Mouse (Mus musculus) bone marrow macrophage, adult 2 months (primary cell): ENCODE data around the gene Usp13. TPM values are rescaled to one million over a fixed set of nuclear protein-coding genes. Genes with fewer than 3 reads are reported as not detected.

Source experiments
- H3K27ac ChIP-seq: 2 replicates; pipeline ENCODE4 v1.5.1; 2012; ENCODE audit warnings: low read depth, low read length; ENCODE audit not compliant: insufficient read depth
- H3K4me1 ChIP-seq: 2 replicates; pipeline ENCODE4 v1.6.1; 2012; ENCODE audit warnings: low read length; ENCODE audit not compliant: control insufficient read depth, insufficient read depth
- H3K4me3 ChIP-seq: 2 replicates; pipeline ENCODE4 v1.5.1; 2012; ENCODE audit warnings: mild to moderate bottlenecking, low read length, moderate library complexity; ENCODE audit not compliant: insufficient read depth
- CTCF ChIP-seq: IDR thresholded peaks from 2 replicates; pipeline ENCODE4 v1.5.1; 2012; ENCODE audit warnings: low read depth, mild to moderate bottlenecking, low read length, moderate library complexity
- POLR2A ChIP-seq: IDR thresholded peaks from 2 replicates; pipeline ENCODE4 v1.6.1; 2012; ENCODE audit warnings: mild to moderate bottlenecking, low read depth, low read length, borderline replicate concordance
- polyA plus RNA-seq: library from polyadenylated mRNA; stranded (reverse); fragments of >200 nt; gene quantifications from 2 replicates; pipeline ENCODE4 v1.2.4, GENCODE M21; 2012; ENCODE audit not compliant: missing spikeins, insufficient read depth, insufficient read length

The Usp13 gene
- polyA plus RNA-seq, result not detected in 2 replicates

- Histone ChIP-seq H3K4me3 (no peak within 1 kb of the TSS), H3K4me1 (no peaks in the 10 kb centered on the region), H3K27ac (no peak within 1 kb of the TSS)
- TF ChIP-seq POLR2A (no peak), CTCF (no peak)
These were observed at the start of gene Usp13 for GRCm38 (mm10) chr3:32817357-32818326. Gene Usp13, plus strand, starts transcription at chr3:32817546.

GRCm38 (mm10) chr3:32770781-32771180 lies 46.6 kb upstream of the Usp13 start:
- H3K27ac ChIP-seq, result no peak overlapping the region
- no peaks in the 10 kb centered on the region for H3K4me1 ChIP-seq
- no peak for TF ChIP-seq POLR2A
- no peak for TF ChIP-seq CTCF

DNA sequence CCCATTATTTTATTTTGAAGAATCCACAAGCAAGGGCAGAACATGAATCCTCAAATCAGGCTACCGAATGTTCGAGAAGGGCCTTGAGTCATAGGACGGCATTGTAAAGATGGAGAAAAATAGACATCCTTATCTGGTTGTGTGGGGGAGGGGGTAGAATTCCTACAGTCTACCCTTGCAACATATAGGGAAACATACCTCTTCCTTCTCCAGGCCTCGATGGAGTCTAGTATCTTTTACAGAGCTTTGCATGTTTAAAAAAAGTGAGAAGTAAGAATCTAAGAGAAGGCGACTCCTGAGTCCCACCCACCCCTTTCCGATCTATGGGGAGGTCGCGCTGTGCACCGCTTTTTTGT lies 367 bp upstream of the Usp13 start:
- H3K27ac ChIP-seq, result no peak overlapping the region
- TF ChIP-seq POLR2A, result no peak
- TF ChIP-seq CTCF, result no peak
- H3K4me1 ChIP-seq, result no peaks in the 10 kb centered on the region
- H3K4me3 ChIP-seq, result no peak overlapping the region

More at GRCm38 (mm10) chr3:32770781-32771180, 46.6 kb upstream of the Usp13 start:
- H3K4me3 ChIP-seq, result no peak overlapping the region

DNA sequence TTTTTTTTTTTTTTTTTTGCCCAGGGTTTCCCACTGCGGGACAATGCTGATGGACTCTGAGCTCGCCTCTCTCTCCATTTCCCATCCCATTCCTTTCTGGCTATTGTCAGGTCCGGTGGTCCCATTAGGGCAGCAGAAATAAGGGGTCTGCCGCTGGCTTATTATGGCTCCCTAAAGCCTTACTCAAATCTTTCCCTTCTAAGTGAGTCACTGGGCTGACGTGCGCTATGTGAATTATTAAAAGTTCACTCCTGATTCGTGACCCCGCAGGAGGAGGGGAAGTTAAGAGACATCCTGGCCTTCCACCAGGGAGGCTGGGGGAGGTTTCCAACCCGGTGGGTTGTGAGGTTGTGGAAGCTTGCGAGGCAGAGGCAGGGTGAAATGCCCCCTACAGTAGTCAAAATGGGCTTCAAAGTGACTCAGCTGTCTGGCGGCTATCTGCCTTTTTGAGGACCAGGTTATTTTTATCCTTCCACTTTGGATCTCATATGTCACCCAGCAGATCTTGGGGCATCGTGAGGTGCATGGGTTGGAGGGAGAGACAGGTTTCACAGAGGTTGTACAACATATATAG lies 1.1 kb downstream of the Usp13 start:
- H3K27ac ChIP-seq, result no peak overlapping the region

DNA sequence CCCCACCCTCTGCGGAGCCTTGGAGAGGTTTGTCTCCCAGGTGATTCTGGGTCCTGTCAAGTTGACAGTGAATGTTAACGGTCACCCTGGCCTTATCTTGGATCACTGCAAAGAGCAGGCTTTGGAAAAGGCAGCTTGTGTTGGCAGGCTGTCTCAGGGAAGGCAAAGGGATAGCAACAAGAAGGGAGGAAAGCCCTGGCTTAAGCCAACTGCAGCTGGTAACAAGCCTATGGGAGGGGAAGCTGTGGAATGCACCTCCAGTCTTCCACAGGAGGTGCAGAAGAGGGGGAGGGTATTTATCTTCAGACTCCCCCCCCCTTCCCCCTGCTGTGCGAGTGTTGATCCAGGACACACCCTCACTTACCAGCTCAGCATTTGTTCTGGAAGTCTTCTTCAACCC lies 5.3 kb downstream of the Usp13 start:
- no peaks in the 10 kb centered on the region for H3K4me1 ChIP-seq
- H3K4me3 ChIP-seq, result no peak overlapping the region
- TF ChIP-seq POLR2A (no peak), CTCF (no peak)
- H3K27ac ChIP-seq, result no peak overlapping the region

More for the DNA sequence above, 1.1 kb downstream of the Usp13 start:
- H3K4me1 ChIP-seq, result no peaks in the 10 kb centered on the region
- TF ChIP-seq POLR2A (no peak), CTCF (no peak)
- no peak overlapping the region for H3K4me3 ChIP-seq

DNA sequence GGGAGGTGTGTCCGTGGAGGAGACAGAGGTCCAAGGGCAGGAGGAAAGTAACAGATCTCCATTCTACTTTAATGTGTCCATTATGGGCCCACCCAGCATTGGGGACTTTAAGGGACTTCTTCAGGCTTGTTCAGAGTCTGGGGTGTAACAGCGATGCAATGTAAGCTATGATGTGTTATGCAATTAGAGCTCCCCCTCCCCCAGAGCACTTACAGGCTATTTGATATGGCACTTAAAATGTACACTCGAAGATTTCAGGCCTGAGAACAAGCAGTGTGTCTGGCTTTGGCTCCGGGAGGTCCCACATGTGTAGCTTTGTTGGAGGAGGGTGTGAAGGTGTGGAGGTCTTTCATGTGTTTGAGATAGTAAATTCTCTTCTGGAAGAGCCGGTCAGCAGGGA lies 7.6 kb downstream of the Usp13 start:
- Histone ChIP-seq H3K27ac (no peak overlapping the region), H3K4me1 (no peaks in the 10 kb centered on the region), H3K4me3 (no peak overlapping the region)
- TF ChIP-seq CTCF (no peak), POLR2A (no peak)

DNA sequence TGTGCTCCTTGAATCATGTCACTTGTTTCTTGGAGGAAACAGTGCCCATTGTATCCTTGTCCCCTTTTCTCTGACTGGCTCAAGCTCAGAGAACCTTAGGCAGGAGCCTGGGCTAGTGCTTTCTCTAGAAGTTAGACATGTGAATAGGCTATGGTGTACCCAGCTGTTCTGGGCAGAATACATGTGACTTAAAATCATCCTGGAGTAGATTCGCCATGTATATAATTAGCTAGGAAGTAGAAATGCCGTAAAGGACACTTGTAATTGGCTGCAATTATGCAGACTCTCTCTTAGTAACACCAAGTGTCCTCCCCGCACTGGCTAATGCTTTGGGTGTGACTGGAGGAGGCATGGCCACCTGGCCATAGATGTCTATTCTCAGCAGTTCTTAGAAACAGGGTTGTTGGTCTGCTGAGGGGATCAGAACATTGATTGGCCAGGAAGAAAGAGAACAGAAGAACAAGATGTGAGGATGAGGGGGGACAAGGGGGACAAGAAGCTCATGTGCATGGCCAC lies 8.7 kb downstream of the Usp13 start:
- Histone ChIP-seq H3K4me1 (no peaks in the 10 kb centered on the region), H3K4me3 (no peak overlapping the region), H3K27ac (no peak overlapping the region)
- TF ChIP-seq CTCF, result no peak
- no peak for TF ChIP-seq POLR2A

DNA sequence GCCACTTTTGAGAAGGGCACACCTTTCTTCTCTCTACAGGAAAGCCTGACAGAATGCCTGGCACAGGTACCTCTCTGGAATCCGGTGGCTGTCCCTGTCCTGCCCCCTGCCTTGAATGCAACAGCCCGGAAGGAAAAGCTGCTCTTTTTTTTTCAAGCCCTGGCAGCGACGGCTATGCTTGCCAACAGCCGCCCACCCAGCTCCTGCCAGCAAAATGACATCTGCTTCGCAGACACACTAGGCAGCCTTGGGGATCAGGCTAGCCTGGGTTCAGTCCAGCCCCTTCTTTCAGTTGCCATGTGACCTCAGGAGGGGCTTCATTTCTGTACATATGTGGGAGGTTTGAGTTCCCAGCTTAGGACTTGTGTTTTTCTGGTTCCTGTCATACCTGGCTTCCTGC lies 9.4 kb downstream of the Usp13 start:
- H3K4me1 ChIP-seq, result no peaks in the 10 kb centered on the region
- H3K27ac ChIP-seq, result no peak overlapping the region
- TF ChIP-seq POLR2A, result no peak
- TF ChIP-seq CTCF, result no peak
- no peak overlapping the region for H3K4me3 ChIP-seq

GRCm38 (mm10) chr3:32833871-32834270 lies 16.5 kb downstream of the Usp13 start:
- TF ChIP-seq POLR2A (no peak), CTCF (no peak)
- no peaks in the 10 kb centered on the region for H3K4me1 ChIP-seq
- H3K27ac ChIP-seq, result no peak overlapping the region
- H3K4me3 ChIP-seq, result no peak overlapping the region

- TF ChIP-seq POLR2A (no peak), CTCF (no peak)
- Histone ChIP-seq H3K4me1 (no peaks in the 10 kb centered on the region), H3K4me3 (no peak overlapping the region), H3K27ac (no peak overlapping the region)
These were observed 20.5 kb downstream of the Usp13 start for GRCm38 (mm10) chr3:32837847-32838246.
